Mouse (Mus musculus): ENCODE measurements around the gene Bnc2.

Gene Bnc2

GRCm38 (mm10) chr4:84540531-84540930 is 134.5 kb downstream of the Bnc2 start:
- no peak for TF ChIP-seq NANOG (IDR thresholded peaks at IDR 0.05; ENCODE audit: borderline replicate concordance, low read length)
- TF ChIP-seq POU5F1 (IDR thresholded peaks at IDR 0.05; ENCODE audit: borderline replicate concordance, low read length) = no peak
- TF ChIP-seq CTCF (conservative IDR thresholded peaks at IDR 0.05; ENCODE audit: low read length) = no peak
- H3K9me3 ChIP-seq (ENCODE audit: low read length) = no peaks in the 10 kb centered on the region

GRCm38 (mm10) chr4:84539396-84539795 is 135.7 kb downstream of the Bnc2 start:
- Histone ChIP-seq H3K36me3 (ENCODE audit: insufficient read depth, low read length) (no peaks in the 10 kb centered on the region), H3K4me3 (replicated peaks; ENCODE audit: low read length) (no peak overlapping the region), H3K9me3 (ENCODE audit: low read length) (no peaks in the 10 kb centered on the region), H3K27me3 (ENCODE audit: insufficient read depth, low read length) (no peaks in the 10 kb centered on the region), H3K4me1 (replicated peaks; ENCODE audit: low read depth, low read length) (peaks cover 2% of the 10 kb centered on the region; the same call in 1 of the 2 replicates)
- TF ChIP-seq CTCF (conservative IDR thresholded peaks at IDR 0.05; ENCODE audit: low read length) = no peak

More at GRCm38 (mm10) chr4:84540531-84540930, 134.5 kb downstream of the Bnc2 start:
- no peaks in the 10 kb centered on the region for H3K27me3 ChIP-seq (ENCODE audit: insufficient read depth, low read length)
- no peaks in the 10 kb centered on the region for H3K36me3 ChIP-seq (ENCODE audit: insufficient read depth, low read length)
- H3K4me3 ChIP-seq (replicated peaks; ENCODE audit: low read length) = no peak overlapping the region
- peaks cover 9% of the 10 kb centered on the region; the same call in 1 of the 2 replicates for H3K4me1 ChIP-seq (replicated peaks; ENCODE audit: low read depth, low read length)

GRCm38 (mm10) chr4:84528886-84529789 is 145.9 kb downstream of the Bnc2 start:
- Histone ChIP-seq H3K9me3 (ENCODE audit: low read length) (no peaks in the 10 kb centered on the region), H3K4me3 (replicated peaks; ENCODE audit: low read length) (no peak overlapping the region), H3K4me1 (replicated peaks; ENCODE audit: low read depth, low read length) (peaks cover 78% of the 10 kb centered on the region), H3K27me3 (ENCODE audit: insufficient read depth, low read length) (no peaks in the 10 kb centered on the region), H3K36me3 (ENCODE audit: insufficient read depth, low read length) (no peaks in the 10 kb centered on the region)
- TF ChIP-seq NANOG (IDR thresholded peaks at IDR 0.05; ENCODE audit: borderline replicate concordance, low read length) = no peak
- no peak for TF ChIP-seq POU5F1 (IDR thresholded peaks at IDR 0.05; ENCODE audit: borderline replicate concordance, low read length)

GRCm38 (mm10) chr4:84528358-84528757 is 146.7 kb downstream of the Bnc2 start:
- H3K27me3 ChIP-seq (ENCODE audit: insufficient read depth, low read length) = no peaks in the 10 kb centered on the region
- H3K36me3 ChIP-seq (ENCODE audit: insufficient read depth, low read length) = no peaks in the 10 kb centered on the region
- no peak for TF ChIP-seq CTCF (conservative IDR thresholded peaks at IDR 0.05; ENCODE audit: low read length)
- peak; percentile 87 for TF ChIP-seq POU5F1 (IDR thresholded peaks at IDR 0.05; ENCODE audit: borderline replicate concordance, low read length)
- peak; percentile 83 for TF ChIP-seq NANOG (IDR thresholded peaks at IDR 0.05; ENCODE audit: borderline replicate concordance, low read length)
- H3K9me3 ChIP-seq (ENCODE audit: low read length) = no peaks in the 10 kb centered on the region
- H3K4me3 ChIP-seq (replicated peaks; ENCODE audit: low read length) = no peak overlapping the region
- peaks cover 86% of the 10 kb centered on the region for H3K4me1 ChIP-seq (replicated peaks; ENCODE audit: low read depth, low read length)

- TF ChIP-seq POU5F1 (IDR thresholded peaks at IDR 0.05; ENCODE audit: borderline replicate concordance, low read length) (no peak), NANOG (IDR thresholded peaks at IDR 0.05; ENCODE audit: borderline replicate concordance, low read length) (no peak), CTCF (conservative IDR thresholded peaks at IDR 0.05; ENCODE audit: low read length) (no peak)
- Histone ChIP-seq H3K4me1 (replicated peaks; ENCODE audit: low read depth, low read length) (peaks cover 90% of the 10 kb centered on the region), H3K27me3 (ENCODE audit: insufficient read depth, low read length) (no peaks in the 10 kb centered on the region), H3K9me3 (ENCODE audit: low read length) (no peaks in the 10 kb centered on the region), H3K4me3 (replicated peaks; ENCODE audit: low read length) (peak overlapping the region; percentile 39; the same call in 1 of the 2 replicates), H3K36me3 (ENCODE audit: insufficient read depth, low read length) (no peaks in the 10 kb centered on the region)
Measured at GRCm38 (mm10) chr4:84527066-84527933, 147.8 kb downstream of the Bnc2 start.

GRCm38 (mm10) chr4:84523651-84524221 is 151.3 kb downstream of the Bnc2 start:
- peak overlapping the region; percentile 50 for H3K4me3 ChIP-seq (replicated peaks; ENCODE audit: low read length)
- TF ChIP-seq CTCF (conservative IDR thresholded peaks at IDR 0.05; ENCODE audit: low read length) (no peak), NANOG (IDR thresholded peaks at IDR 0.05; ENCODE audit: borderline replicate concordance, low read length) (no peak), POU5F1 (IDR thresholded peaks at IDR 0.05; ENCODE audit: borderline replicate concordance, low read length) (no peak)

GRCm38 (mm10) chr4:84523211-84523610 is 151.9 kb downstream of the Bnc2 start:
- no peak for TF ChIP-seq CTCF (conservative IDR thresholded peaks at IDR 0.05; ENCODE audit: low read length)
- no peak for TF ChIP-seq NANOG (IDR thresholded peaks at IDR 0.05; ENCODE audit: borderline replicate concordance, low read length)
- TF ChIP-seq POU5F1 (IDR thresholded peaks at IDR 0.05; ENCODE audit: borderline replicate concordance, low read length) = no peak
- Histone ChIP-seq H3K4me1 (replicated peaks; ENCODE audit: low read depth, low read length) (peaks cover 82% of the 10 kb centered on the region), H3K4me3 (replicated peaks; ENCODE audit: low read length) (peak overlapping the region; percentile 50), H3K27me3 (ENCODE audit: insufficient read depth, low read length) (no peaks in the 10 kb centered on the region), H3K36me3 (ENCODE audit: insufficient read depth, low read length) (no peaks in the 10 kb centered on the region), H3K9me3 (ENCODE audit: low read length) (no peaks in the 10 kb centered on the region)

More at GRCm38 (mm10) chr4:84523651-84524221, 151.3 kb downstream of the Bnc2 start:
- Histone ChIP-seq H3K9me3 (ENCODE audit: low read length) (no peaks in the 10 kb centered on the region), H3K36me3 (ENCODE audit: insufficient read depth, low read length) (no peaks in the 10 kb centered on the region), H3K27me3 (ENCODE audit: insufficient read depth, low read length) (no peaks in the 10 kb centered on the region), H3K4me1 (replicated peaks; ENCODE audit: low read depth, low read length) (peaks cover 84% of the 10 kb centered on the region)

GRCm38 (mm10) chr4:84521562-84521961 is 153.5 kb downstream of the Bnc2 start:
- H3K9me3 ChIP-seq (ENCODE audit: low read length) = no peaks in the 10 kb centered on the region
- H3K27me3 ChIP-seq (ENCODE audit: insufficient read depth, low read length) = no peaks in the 10 kb centered on the region
- H3K4me1 ChIP-seq (replicated peaks; ENCODE audit: low read depth, low read length) = peaks cover 66% of the 10 kb centered on the region
- H3K4me3 ChIP-seq (replicated peaks; ENCODE audit: low read length) = no peak overlapping the region
- H3K36me3 ChIP-seq (ENCODE audit: insufficient read depth, low read length) = no peaks in the 10 kb centered on the region
- TF ChIP-seq NANOG (IDR thresholded peaks at IDR 0.05; ENCODE audit: borderline replicate concordance, low read length) (no peak), CTCF (conservative IDR thresholded peaks at IDR 0.05; ENCODE audit: low read length) (no peak), POU5F1 (IDR thresholded peaks at IDR 0.05; ENCODE audit: borderline replicate concordance, low read length) (no peak)
